Mouse (Mus musculus) embryonic fibroblast, embryonic 13.5 days (primary cell): ENCODE measurements around the gene Mmd.

Experiments used
- CTCF ChIP-seq: IDR thresholded peaks from 2 replicates; pipeline ENCODE4 v1.5.1; 2011; ENCODE audit warnings: mild to moderate bottlenecking, control low read depth, low read length, moderate library complexity, borderline replicate concordance; ENCODE audit not compliant: insufficient read depth
- POLR2A ChIP-seq: IDR thresholded peaks from 2 replicates; pipeline ENCODE4 v1.6.1; 2011; ENCODE audit warnings: low read depth, mild to moderate bottlenecking, control low read depth, low read length, moderate library complexity

DNA sequence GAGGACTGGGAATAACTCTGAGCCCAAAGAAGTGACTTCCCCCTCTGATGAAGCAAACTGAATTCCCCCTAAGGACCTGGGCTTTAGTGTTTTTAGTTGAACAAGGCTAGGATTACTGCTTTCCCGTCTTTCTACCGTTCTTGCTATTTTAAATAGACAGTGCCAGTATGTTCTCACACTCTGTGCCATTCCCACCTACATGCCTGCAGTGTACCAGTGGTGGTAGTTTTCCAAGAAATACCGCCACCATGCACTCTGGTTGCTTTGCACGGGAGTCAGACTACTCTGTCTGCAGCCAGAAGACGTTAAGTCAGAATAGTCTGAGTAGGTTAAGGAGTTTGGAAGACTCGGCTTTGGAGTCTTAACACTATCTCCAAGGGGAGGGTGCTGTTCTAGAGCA lies 34.3 kb downstream of the Mmd start:
- TF ChIP-seq CTCF (no peak), POLR2A (no peak)
